Mouse (Mus musculus) heart, embryonic 12.5 days (tissue): Measurements from ENCODE around the gene Sult2b1. TPM values are rescaled to one million over a fixed set of nuclear protein-coding genes. Genes with fewer than 3 reads are reported as not detected.

Source experiments
- ATAC-seq: fragments of 200-750 bp; cut with Nextera tagmentation; 2 replicates; pipeline ENCODE4 v1.8.0; 2017; ENCODE audit warnings: moderate TSS enrichment, moderate library complexity; ENCODE audit not compliant: insufficient number of reproducible peaks, low FRiP score
- H3K27ac ChIP-seq: fragments of 300-500 bp; sonication (generic); 2 replicates; pipeline ENCODE4 v1.5.1; 2016; ENCODE audit warnings: mild to moderate bottlenecking, moderate library complexity; ENCODE audit not compliant: poor library complexity, severe bottlenecking
- H3K27me3 ChIP-seq: fragments of 300-500 bp; sonication (generic); replicated peaks from 2 replicates; pipeline ENCODE4 v1.6.1; 2016; ENCODE audit warnings: mild to moderate bottlenecking, moderate library complexity
- H3K36me3 ChIP-seq: fragments of 300-500 bp; sonication (generic); 2 replicates; pipeline ENCODE4 v1.6.1; 2016; ENCODE audit warnings: mild to moderate bottlenecking, moderate library complexity
- H3K4me1 ChIP-seq: fragments of 300-500 bp; sonication (generic); replicated peaks from 2 replicates; pipeline ENCODE4 v1.6.1; 2016; ENCODE audit warnings: mild to moderate bottlenecking
- H3K4me2 ChIP-seq: fragments of 300-500 bp; sonication (generic); 2 replicates; pipeline ENCODE4 v1.6.1; 2016; ENCODE audit warnings: mild to moderate bottlenecking, moderate library complexity
- H3K4me3 ChIP-seq: fragments of 300-500 bp; sonication (generic); 2 replicates; pipeline ENCODE4 v1.5.1; 2016; ENCODE audit warnings: mild to moderate bottlenecking
- H3K9ac ChIP-seq: fragments of 300-500 bp; sonication (generic); 2 replicates; pipeline ENCODE4 v1.6.1; 2016; ENCODE audit warnings: mild to moderate bottlenecking, moderate library complexity
- H3K9me3 ChIP-seq: fragments of 300-500 bp; sonication (generic); replicated peaks from 2 replicates; pipeline ENCODE4 v1.6.1; 2016; ENCODE audit warnings: mild to moderate bottlenecking, moderate library complexity
- WGBS: fragments of 180-500 bp; shearing (Covaris S2); methylation state at CpG from one replicate; pipeline ENCODE4 v1.1.7; 2016; 5-methylcytosine and 5-hydroxymethylcytosine counted together
- polyA plus RNA-seq: library from polyadenylated mRNA; unstranded; fragments of >200 nt; fragmentation: Nextera tagmentation; extraction: Ambion mirVana; gene quantifications from 2 replicates; pipeline ENCODE4 v1.2.1, GENCODE M21; 2016

Sult2b1 gene
- polyA plus RNA-seq, 1 experiment from 2014 or later: 0.23 TPM

DNA sequence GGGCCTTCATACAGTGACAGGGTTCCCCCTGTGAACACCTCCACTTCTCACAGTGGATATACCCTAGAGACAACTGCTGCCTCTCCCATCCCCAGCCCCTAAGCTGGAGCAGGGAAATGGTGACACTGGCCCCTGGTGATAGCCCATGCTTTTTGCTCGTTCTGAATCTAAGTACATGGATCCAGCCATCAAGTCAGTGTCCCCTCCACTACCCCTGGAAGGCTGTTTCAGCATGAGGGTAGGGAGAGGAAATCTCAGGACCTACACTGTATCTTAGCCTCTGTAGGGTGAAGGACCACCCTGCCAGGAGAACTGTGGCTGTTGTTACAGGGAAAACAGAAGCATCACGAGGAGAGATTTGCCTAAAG, 31.5 kb upstream of the Sult2b1 start:
- 57% methylated on average over 2 of the region's 2 CpGs for WGBS
- H3K9ac ChIP-seq: no peak overlapping the region
- peaks cover 33% of the 10 kb centered on the region for H3K4me1 ChIP-seq
- H3K27ac ChIP-seq: no peak overlapping the region
- H3K36me3 ChIP-seq: peaks cover 21% of the 10 kb centered on the region
- H3K9me3 ChIP-seq: no peaks in the 10 kb centered on the region
- H3K27me3 ChIP-seq: peaks cover 25% of the 10 kb centered on the region
- no peak for ATAC-seq
- H3K4me2 ChIP-seq: no peak overlapping the region
- no peak overlapping the region for H3K4me3 ChIP-seq

DNA sequence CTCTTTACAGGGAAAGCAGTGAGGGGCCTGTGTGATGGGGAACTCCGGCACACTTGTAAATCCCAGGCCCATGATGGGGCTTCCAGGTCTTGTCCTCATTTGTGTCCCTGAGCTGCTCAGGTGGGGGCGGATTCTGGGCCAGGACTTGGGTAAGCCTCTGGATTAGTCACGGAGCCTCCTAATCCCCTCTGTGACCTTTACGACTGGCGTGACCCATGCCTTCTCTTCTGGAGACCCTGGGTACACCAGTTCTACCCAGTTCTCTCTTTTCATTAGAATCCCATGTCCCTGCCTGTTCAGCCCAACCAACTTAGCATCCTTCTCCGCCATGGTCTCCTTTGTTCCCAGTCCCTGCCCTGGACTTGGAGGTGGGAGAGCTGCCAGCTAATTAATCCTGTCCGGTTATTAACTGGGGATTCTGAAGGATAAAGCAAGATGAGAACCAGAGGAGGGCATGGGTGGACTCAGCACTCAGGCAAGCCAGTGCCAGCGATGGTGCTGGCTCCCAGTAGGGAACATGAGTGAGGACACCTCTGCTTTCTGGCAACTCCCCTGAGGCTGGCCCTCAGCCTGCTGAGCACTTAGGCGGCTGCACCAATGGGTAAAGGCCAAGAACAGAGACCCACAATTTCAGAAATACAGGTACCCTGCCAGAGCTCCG, 31.0 kb upstream of the Sult2b1 start:
- no peak overlapping the region for H3K9ac ChIP-seq
- no peak for ATAC-seq
- H3K4me3 ChIP-seq: no peak overlapping the region
- 68% methylated on average over 10 of the region's 10 CpGs for WGBS
- no peaks in the 10 kb centered on the region for H3K9me3 ChIP-seq
- no peak overlapping the region for H3K27ac ChIP-seq
- peak overlapping the region; percentile 60; the same call in 1 of the 2 replicates for H3K4me2 ChIP-seq
- peaks cover 22% of the 10 kb centered on the region for H3K27me3 ChIP-seq
- peaks cover 33% of the 10 kb centered on the region for H3K4me1 ChIP-seq
- H3K36me3 ChIP-seq: peaks cover 26% of the 10 kb centered on the region

DNA sequence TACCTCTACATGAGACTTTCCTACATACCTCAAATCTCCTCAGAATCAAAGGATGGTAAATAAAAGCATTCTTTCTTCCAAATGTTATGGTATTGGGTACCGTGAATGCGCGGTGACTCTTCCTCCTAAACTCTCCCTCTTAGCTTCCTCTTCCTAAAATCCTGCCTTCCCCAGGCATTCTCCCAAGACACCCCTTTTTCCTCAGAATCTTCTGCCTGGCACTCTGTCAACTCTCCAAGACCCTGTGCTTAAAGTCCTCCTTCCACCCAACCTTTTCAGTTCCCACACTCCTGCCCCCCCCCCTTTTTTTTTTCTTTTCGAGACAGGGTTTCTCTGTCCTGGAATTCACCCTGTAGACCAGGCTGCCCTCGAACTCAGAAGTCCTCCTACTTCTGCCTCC, 30.4 kb upstream of the Sult2b1 start:
- no peaks in the 10 kb centered on the region for H3K9me3 ChIP-seq
- H3K4me1 ChIP-seq: peaks cover 30% of the 10 kb centered on the region
- H3K4me2 ChIP-seq: peak overlapping the region; percentile 60
- no peak overlapping the region for H3K27ac ChIP-seq
- H3K4me3 ChIP-seq: peak overlapping the region; percentile 94
- peaks cover 20% of the 10 kb centered on the region for H3K27me3 ChIP-seq
- no peak overlapping the region for H3K9ac ChIP-seq
- ATAC-seq: no peak
- H3K36me3 ChIP-seq: peaks cover 32% of the 10 kb centered on the region
- WGBS: 14% methylated on average over 5 of the region's 5 CpGs

GRCm38 (mm10) chr7:45813787-45814779, 29.6 kb upstream of the Sult2b1 start, which contains the start of gene Cyth2:
Gene Cyth2, minus strand, starts transcription at chr7:45814581.
- Histone ChIP-seq H3K4me2 (peak within 1 kb of the TSS; percentile 82), H3K4me1 (peaks cover 28% of the 10 kb centered on the region), H3K9ac (peak within 1 kb of the TSS; percentile 98), H3K27ac (peak within 1 kb of the TSS; percentile 100), H3K27me3 (peaks cover 15% of the 10 kb centered on the region), H3K36me3 (peaks cover 40% of the 10 kb centered on the region), H3K4me3 (peak within 1 kb of the TSS; percentile 94), H3K9me3 (no peaks in the 10 kb centered on the region)
- 0% methylated on average over 79 of the region's 92 CpGs for WGBS
- peak; percentile 99 for ATAC-seq

DNA sequence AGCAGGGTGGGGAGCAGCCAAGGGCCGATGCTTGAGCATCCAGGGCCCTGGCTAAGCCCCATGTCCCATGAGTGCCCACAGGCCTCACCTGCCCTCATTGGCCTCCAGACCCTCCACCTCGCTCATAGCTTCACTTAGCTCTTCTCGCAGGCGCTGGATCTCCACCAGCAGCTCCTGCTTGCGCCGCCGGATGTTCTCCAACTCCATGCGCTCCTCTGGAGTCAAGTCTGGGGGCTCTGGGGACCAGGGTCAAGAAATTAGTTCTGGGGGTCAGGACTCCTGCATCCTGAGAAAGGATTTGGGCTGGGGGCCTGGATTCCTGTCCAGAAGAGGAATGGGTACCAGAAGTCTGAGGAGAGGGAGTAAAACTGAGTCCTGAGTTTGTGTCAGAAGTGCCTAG, 28.5 kb upstream of the Sult2b1 start:
- 83% methylated on average over 8 of the region's 8 CpGs for WGBS
- Histone ChIP-seq H3K9me3 (no peaks in the 10 kb centered on the region), H3K9ac (peak overlapping the region; percentile 98), H3K27me3 (0 out of 2 replicates have a peak, but pooled peaks cover 4% of the 10 kb centered on the region), H3K4me2 (peak overlapping the region; percentile 82), H3K4me3 (peak overlapping the region; percentile 94), H3K36me3 (peaks cover 51% of the 10 kb centered on the region), H3K4me1 (peaks cover 28% of the 10 kb centered on the region), H3K27ac (no peak overlapping the region)
- no peak for ATAC-seq

GRCm38 (mm10) chr7:45809276-45810075, 25.0 kb upstream of the Sult2b1 start:
- no peaks in the 10 kb centered on the region for H3K9me3 ChIP-seq
- peaks cover 72% of the 10 kb centered on the region for H3K36me3 ChIP-seq
- no peak for ATAC-seq
- H3K4me1 ChIP-seq: peaks cover 19% of the 10 kb centered on the region
- H3K4me3 ChIP-seq: no peak overlapping the region
- no peak overlapping the region for H3K4me2 ChIP-seq
- H3K9ac ChIP-seq: no peak overlapping the region
- no peaks in the 10 kb centered on the region for H3K27me3 ChIP-seq
- 83% methylated on average over 14 of the region's 14 CpGs for WGBS
- H3K27ac ChIP-seq: no peak overlapping the region

DNA sequence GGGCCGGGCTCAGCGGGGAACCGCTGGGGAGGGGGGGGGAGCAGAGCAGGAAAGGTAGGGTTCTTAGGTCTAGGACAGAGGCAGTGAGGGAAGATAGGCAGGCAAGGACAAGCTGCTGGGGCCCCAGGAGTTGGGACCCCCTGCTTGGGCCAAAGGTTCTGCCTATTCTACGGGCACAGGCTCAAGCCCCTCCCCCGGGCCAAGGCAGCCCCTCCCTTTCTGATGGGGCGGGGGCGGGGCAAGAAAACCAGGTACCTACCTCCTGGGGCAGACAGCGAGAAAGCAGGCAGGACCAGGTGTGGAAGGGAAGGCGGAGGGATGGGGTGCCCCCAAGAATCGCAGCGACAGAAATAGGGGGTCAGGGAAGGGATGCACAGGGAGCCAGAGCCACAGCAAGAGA, 24.0 kb upstream of the Sult2b1 start:
- Histone ChIP-seq H3K4me1 (peaks cover 19% of the 10 kb centered on the region), H3K9me3 (no peaks in the 10 kb centered on the region), H3K4me3 (no peak overlapping the region), H3K9ac (no peak overlapping the region), H3K4me2 (no peak overlapping the region), H3K36me3 (peaks cover 72% of the 10 kb centered on the region), H3K27me3 (no peaks in the 10 kb centered on the region), H3K27ac (no peak overlapping the region)
- peak; percentile 43; the same call in 1 of the 2 replicates for ATAC-seq
- WGBS: 64% methylated on average over 11 of the region's 11 CpGs

DNA sequence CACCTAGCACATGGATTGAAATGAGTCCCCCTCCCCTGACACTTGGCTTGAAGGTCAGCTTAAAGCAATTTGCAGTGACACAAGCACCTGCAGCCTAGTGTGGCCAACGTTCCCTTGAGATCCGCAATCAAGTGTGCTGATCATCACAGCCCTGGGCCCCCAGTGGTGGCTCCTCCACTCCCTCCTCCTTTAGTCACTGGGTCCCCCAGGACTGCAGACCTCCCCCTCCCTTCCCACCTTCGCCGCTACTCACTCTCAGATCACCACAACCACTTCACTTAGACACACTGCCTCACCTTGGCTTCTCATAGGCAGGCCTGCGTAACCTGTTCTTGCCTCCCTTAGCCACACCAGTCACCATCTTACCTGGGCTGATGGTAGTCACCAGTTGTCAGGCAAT, 21.5 kb upstream of the Sult2b1 start:
- Histone ChIP-seq H3K27ac (no peak overlapping the region), H3K27me3 (0 out of 2 replicates have a peak, but pooled peaks cover 2% of the 10 kb centered on the region), H3K4me3 (no peak overlapping the region), H3K9me3 (no peaks in the 10 kb centered on the region), H3K9ac (no peak overlapping the region), H3K4me2 (no peak overlapping the region), H3K36me3 (peaks cover 51% of the 10 kb centered on the region), H3K4me1 (peaks cover 3% of the 10 kb centered on the region; the same call in 1 of the 2 replicates)
- ATAC-seq: no peak
- WGBS: 59% methylated on average over 5 of the region's 5 CpGs

DNA sequence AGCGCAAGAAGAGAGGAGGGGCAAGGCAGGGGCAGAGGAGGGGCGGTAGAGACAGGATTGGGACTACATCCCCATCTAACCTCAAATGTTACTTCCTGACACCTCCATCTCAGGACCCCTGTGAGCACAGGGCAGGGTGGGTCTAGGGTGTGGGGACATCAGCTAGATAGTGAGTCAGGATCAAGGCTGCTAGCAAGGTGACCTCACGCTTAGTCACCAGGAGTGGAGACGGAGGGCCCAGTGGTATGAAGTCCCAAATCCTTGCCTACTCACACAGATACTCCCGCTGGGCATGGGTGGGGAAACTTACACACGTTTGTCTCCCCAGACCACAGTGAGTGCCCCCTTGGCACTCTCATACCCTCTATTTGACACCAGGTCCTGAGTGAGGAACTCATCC, 18.1 kb upstream of the Sult2b1 start:
- peaks cover 18% of the 10 kb centered on the region for H3K36me3 ChIP-seq
- peaks cover 34% of the 10 kb centered on the region for H3K27me3 ChIP-seq
- no peak overlapping the region for H3K4me3 ChIP-seq
- ATAC-seq: no peak
- H3K27ac ChIP-seq: no peak overlapping the region
- H3K9ac ChIP-seq: no peak overlapping the region
- H3K9me3 ChIP-seq: no peaks in the 10 kb centered on the region
- peaks cover 22% of the 10 kb centered on the region for H3K4me1 ChIP-seq
- WGBS: 86% methylated on average over 6 of the region's 6 CpGs
- H3K4me2 ChIP-seq: no peak overlapping the region

DNA sequence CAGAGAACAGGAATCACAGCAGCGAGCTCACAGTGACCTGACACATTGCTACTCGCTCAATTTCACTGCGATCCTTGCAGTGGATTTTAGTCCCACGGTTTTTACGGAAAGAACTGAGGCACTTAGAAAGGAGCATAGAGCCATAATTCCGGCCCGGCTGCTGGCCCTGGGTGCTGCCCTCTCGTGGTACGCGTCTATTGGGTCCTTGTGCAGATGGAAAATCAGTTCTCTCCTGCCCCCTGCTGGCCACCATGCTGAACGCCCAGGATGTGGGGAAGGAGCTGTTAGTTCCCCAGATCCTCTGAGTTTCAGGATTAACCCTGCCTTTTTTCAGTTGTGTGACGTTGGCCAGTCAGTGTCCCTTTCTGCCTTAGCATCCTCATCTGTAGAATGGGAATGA, 16.9 kb upstream of the Sult2b1 start:
- 3% methylated on average over 12 of the region's 12 CpGs for WGBS
- Histone ChIP-seq H3K4me1 (peaks cover 26% of the 10 kb centered on the region), H3K4me2 (peak overlapping the region; percentile 58), H3K27me3 (peaks cover 46% of the 10 kb centered on the region), H3K9me3 (no peaks in the 10 kb centered on the region), H3K27ac (no peak overlapping the region), H3K4me3 (peak overlapping the region; percentile 18), H3K9ac (no peak overlapping the region), H3K36me3 (peaks cover 5% of the 10 kb centered on the region; the same call in 1 of the 2 replicates)
- peak; percentile 48; the same call in 1 of the 2 replicates for ATAC-seq
